Mouse (Mus musculus) inflammation-experienced regulatory T-cells (primary cell): ENCODE results near the gene Plk4. TPM values are rescaled to one million over a fixed set of nuclear protein-coding genes. Genes with fewer than 3 reads are reported as not detected.

Source experiments
- polyA plus RNA-seq, 2 experiments: library from polyadenylated mRNA; unstranded; fragments of 100-300 nt; shearing (Covaris generic); gene quantifications; one replicate each; pipeline ENCODE4 v1.2.1; 2017

Gene Plk4
- polyA plus RNA-seq: 10 to 100 TPM; 15.1 to 18.8 TPM

GRCm38 (mm10) chr3:40799530-40800372 lies at the start of gene Plk4:
Gene Plk4, plus strand, starts transcription at chr3:40800019.

GRCm38 (mm10) chr3:40846473-40846956 lies 46.7 kb downstream of the Plk4 start, which contains the start of gene Mfsd8:
Gene Mfsd8, minus strand, starts transcription at chr3:40846886.

GRCm38 (mm10) chr3:40846957-40847017 lies 47.0 kb downstream of the Plk4 start, which contains the start of gene Abhd18:
Gene Abhd18, plus strand, starts transcription at chr3:40846970.

Other genes with a start within 250 kb of the Plk4 start
- not detected for gene Slc25a31, start 91.2 kb upstream of the Plk4 start, polyA plus RNA-seq
- 10 to 100 TPM; 25.5 to 31.6 TPM for gene Hspa4l, start 55.5 kb upstream of the Plk4 start, polyA plus RNA-seq
- 10 to 100 TPM; 15.1 to 27.0 TPM for gene Mfsd8, start 46.9 kb downstream of the Plk4 start, polyA plus RNA-seq
- 10 to 100 TPM; 10.3 to 14.9 TPM for gene Abhd18, start 47.0 kb downstream of the Plk4 start, polyA plus RNA-seq
- under 1 TPM; 0.26 to 0.37 TPM for gene 1700034I23Rik, start 102.5 kb downstream of the Plk4 start, polyA plus RNA-seq
- gene Larp1b, start 149.8 kb downstream of the Plk4 start, polyA plus RNA-seq: 10 to 100 TPM; 26.7 to 43.6 TPM